Mouse (Mus musculus): ENCODE results near the gene Gm17469.
"Not testable (repeated sequence)": the region's sequence is repeated elsewhere in the genome, so short reads cannot be mapped to it uniquely, and the experiment has no call there.

Gm17469 gene

DNA sequence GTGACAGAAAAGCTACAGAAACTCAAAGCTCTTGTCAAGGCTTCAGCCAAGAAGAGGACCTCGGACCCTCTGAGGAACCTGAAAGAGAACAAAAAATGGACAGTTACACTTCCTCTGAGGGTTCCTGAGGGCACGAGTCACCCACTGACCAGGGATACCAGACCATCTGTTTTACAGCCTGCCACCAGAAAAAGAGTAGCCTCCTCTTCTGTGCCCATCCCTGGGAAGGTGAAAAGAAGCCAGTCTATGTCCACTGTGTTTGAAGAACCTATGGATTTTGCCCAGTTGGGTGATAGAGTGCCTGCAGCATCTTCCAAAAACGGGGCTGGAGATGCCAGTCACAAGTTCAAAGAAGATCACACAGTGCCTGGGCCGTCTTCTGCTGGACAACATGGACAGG, at the start of gene Gm17469:
Gene Gm17469, plus strand, starts transcription at position 301 of the 400 bp plus-strand sequence.
- not testable (repeated sequence) for DNase-seq
